Mouse (Mus musculus) liver, embryonic 11.5 days (tissue): ENCODE results near the gene Gm20696. TPM values are rescaled to one million over a fixed set of nuclear protein-coding genes. Genes with fewer than 3 reads are reported as not detected.

Source experiments
- ATAC-seq: fragments of 200-750 bp; cut with Nextera tagmentation; replicated peaks from 2 replicates; pipeline ENCODE4 v1.8.0; 2017; ENCODE audit warnings: moderate number of reproducible peaks, mild to moderate bottlenecking, moderate TSS enrichment, moderate library complexity; ENCODE audit not compliant: low FRiP score
- DNase-seq: peaks from one replicate; pipeline ENCODE4 v3.0.0-alpha.2; 2017; ENCODE audit warnings: low spot score
- H3K27ac ChIP-seq: fragments of 300-500 bp; sonication (generic); 2 replicates; pipeline ENCODE4 v1.5.1; 2014; ENCODE audit warnings: mild to moderate bottlenecking, low read depth, low read length, control low read depth
- H3K27me3 ChIP-seq: fragments of 300-500 bp; sonication (generic); replicated peaks from 2 replicates; pipeline ENCODE4 v1.6.1; 2014; ENCODE audit warnings: low read length, mixed read lengths; ENCODE audit not compliant: control insufficient read depth, insufficient read depth
- H3K36me3 ChIP-seq: fragments of 300-500 bp; sonication (generic); 2 replicates; pipeline ENCODE4 v1.6.1; 2014; ENCODE audit warnings: mild to moderate bottlenecking, low read length, moderate library complexity, mixed read lengths; ENCODE audit not compliant: control insufficient read depth, insufficient read depth
- H3K4me1 ChIP-seq: fragments of 300-500 bp; sonication (generic); replicated peaks from 2 replicates; pipeline ENCODE4 v1.6.1; 2014; ENCODE audit warnings: low read length, mixed read lengths; ENCODE audit not compliant: control insufficient read depth, insufficient read depth
- H3K4me2 ChIP-seq: fragments of 300-500 bp; sonication (generic); 2 replicates; pipeline ENCODE4 v1.6.1; 2014; ENCODE audit warnings: mild to moderate bottlenecking, control low read depth, moderate library complexity
- H3K4me3 ChIP-seq: fragments of 300-500 bp; sonication (generic); 2 replicates; pipeline ENCODE4 v1.5.1; 2014; ENCODE audit warnings: low read depth, low read length, control low read depth
- H3K9ac ChIP-seq: fragments of 300-500 bp; sonication (generic); 2 replicates; pipeline ENCODE4 v1.6.1; 2014; ENCODE audit warnings: low read depth, low read length, control low read depth
- H3K9me3 ChIP-seq: fragments of 300-500 bp; sonication (generic); 2 replicates; pipeline ENCODE4 v1.6.1; 2016; ENCODE audit warnings: low read length, inconsistent platforms, mixed read lengths; ENCODE audit not compliant: control insufficient read depth
- WGBS: fragments of 180-500 bp; shearing (Covaris S2); extraction: QIAGEN DNeasy Blood & Tissue Kit; methylation state at CpG from one replicate; pipeline ENCODE4 v1.1.7; 2014; 5-methylcytosine and 5-hydroxymethylcytosine counted together
- polyA plus RNA-seq: library from polyadenylated mRNA; unstranded; fragments of >200 nt; fragmentation: Nextera tagmentation; extraction: Ambion mirVana; gene quantifications from 2 replicates; pipeline ENCODE4 v1.2.1, GENCODE M21; 2014

The Gm20696 gene
- polyA plus RNA-seq, 1 experiment from 2014 or later: 2.4 TPM

GRCm38 (mm10) chr6:99669481-99670325 is 3.1 kb upstream of the Gm20696 start:
- Histone ChIP-seq H3K4me3 (no peak overlapping the region), H3K4me1 (peaks cover 3% of the 10 kb centered on the region; the same call in 1 of the 2 replicates), H3K9ac (no peak overlapping the region), H3K4me2 (no peak overlapping the region), H3K27ac (no peak overlapping the region), H3K27me3 (peaks cover 21% of the 10 kb centered on the region), H3K36me3 (no peaks in the 10 kb centered on the region), H3K9me3 (no peaks in the 10 kb centered on the region)
- ATAC-seq (no peak), DNase-seq (no peak)
- 50% methylated on average over 5 of the region's 5 CpGs for WGBS

GRCm38 (mm10) chr6:99667290-99667689 is 693 bp upstream of the Gm20696 start:
- Histone ChIP-seq H3K4me3 (no peak overlapping the region; the same call in 1 of the 2 replicates), H3K9me3 (no peaks in the 10 kb centered on the region), H3K27me3 (peaks cover 27% of the 10 kb centered on the region), H3K27ac (no peak overlapping the region), H3K4me1 (peaks cover 3% of the 10 kb centered on the region; the same call in 1 of the 2 replicates), H3K36me3 (no peaks in the 10 kb centered on the region), H3K4me2 (peak overlapping the region; percentile 91), H3K9ac (no peak overlapping the region)
- DNase-seq (no peak), ATAC-seq (no peak)
- WGBS: 37% methylated on average over 8 of the region's 8 CpGs

- ATAC-seq (no peak), DNase-seq (no peak)
- H3K9me3 ChIP-seq: no peaks in the 10 kb centered on the region
- no peaks in the 10 kb centered on the region for H3K36me3 ChIP-seq
- H3K4me1 ChIP-seq: peaks cover 3% of the 10 kb centered on the region; the same call in 1 of the 2 replicates
- H3K27ac ChIP-seq: no peak overlapping the region
- H3K27me3 ChIP-seq: peaks cover 27% of the 10 kb centered on the region
- H3K9ac ChIP-seq: peak overlapping the region; percentile 66
- H3K4me3 ChIP-seq: peak overlapping the region; percentile 67
- H3K4me2 ChIP-seq: peak overlapping the region; percentile 91
- WGBS: 24% methylated on average over 16 of the region's 16 CpGs
These were observed 910 bp downstream of the Gm20696 start for GRCm38 (mm10) chr6:99665457-99666317.

- no peak overlapping the region for H3K27ac ChIP-seq
- H3K4me1 ChIP-seq: peaks cover 3% of the 10 kb centered on the region; the same call in 1 of the 2 replicates
- no peak overlapping the region for H3K4me2 ChIP-seq
- no peaks in the 10 kb centered on the region for H3K9me3 ChIP-seq
- 69% methylated on average over 8 of the region's 8 CpGs for WGBS
- ATAC-seq: no peak
- peaks cover 27% of the 10 kb centered on the region for H3K27me3 ChIP-seq
- H3K36me3 ChIP-seq: no peaks in the 10 kb centered on the region
- H3K4me3 ChIP-seq: no peak overlapping the region
- no peak for DNase-seq
- H3K9ac ChIP-seq: no peak overlapping the region
These were observed 3.4 kb downstream of the Gm20696 start for GRCm38 (mm10) chr6:99663232-99663631.

- Histone ChIP-seq H3K27me3 (peaks cover 9% of the 10 kb centered on the region; the same call in 1 of the 2 replicates), H3K9me3 (no peaks in the 10 kb centered on the region), H3K9ac (no peak overlapping the region), H3K27ac (no peak overlapping the region), H3K4me1 (no peaks in the 10 kb centered on the region; the same call in 1 of the 2 replicates), H3K4me3 (no peak overlapping the region), H3K4me2 (no peak overlapping the region), H3K36me3 (no peaks in the 10 kb centered on the region)
- no peak for ATAC-seq
- WGBS: 34% methylated on average over 3 of the region's 3 CpGs
- no peak for DNase-seq
These were observed 6.2 kb downstream of the Gm20696 start for GRCm38 (mm10) chr6:99660443-99660842.

- no peak overlapping the region for H3K4me3 ChIP-seq
- no peak overlapping the region for H3K27ac ChIP-seq
- H3K27me3 ChIP-seq: no peaks in the 10 kb centered on the region
- no peaks in the 10 kb centered on the region; the same call in 1 of the 2 replicates for H3K4me1 ChIP-seq
- DNase-seq (no peak), ATAC-seq (no peak)
- no peak overlapping the region for H3K4me2 ChIP-seq
- 75% methylated on average over 10 of the region's 10 CpGs for WGBS
- no peaks in the 10 kb centered on the region for H3K9me3 ChIP-seq
- H3K9ac ChIP-seq: no peak overlapping the region
- H3K36me3 ChIP-seq: no peaks in the 10 kb centered on the region
These were observed 8.0 kb downstream of the Gm20696 start for GRCm38 (mm10) chr6:99658586-99658985.

- peak overlapping the region; percentile 1; the same call in 1 of the 2 replicates for H3K4me2 ChIP-seq
- WGBS: 87% methylated on average over 2 of the region's 2 CpGs
- no peak for DNase-seq
These were observed 10.5 kb downstream of the Gm20696 start for GRCm38 (mm10) chr6:99656088-99656487.

GRCm38 (mm10) chr6:99655488-99655887 is 11.1 kb downstream of the Gm20696 start:
- H3K4me2 ChIP-seq: peak overlapping the region; percentile 1; the same call in 1 of the 2 replicates
- ATAC-seq (no peak), DNase-seq (no peak)
- no peaks in the 10 kb centered on the region for H3K36me3 ChIP-seq
- H3K9me3 ChIP-seq: no peaks in the 10 kb centered on the region
- no peak overlapping the region for H3K9ac ChIP-seq
- 29% methylated on average over 7 of the region's 7 CpGs for WGBS
- no peak overlapping the region for H3K4me3 ChIP-seq
- no peak overlapping the region for H3K27ac ChIP-seq
- H3K27me3 ChIP-seq: no peaks in the 10 kb centered on the region
- no peaks in the 10 kb centered on the region; the same call in 1 of the 2 replicates for H3K4me1 ChIP-seq

More at GRCm38 (mm10) chr6:99656088-99656487, 10.5 kb downstream of the Gm20696 start:
- Histone ChIP-seq H3K36me3 (no peaks in the 10 kb centered on the region), H3K4me3 (no peak overlapping the region), H3K27ac (no peak overlapping the region), H3K4me1 (no peaks in the 10 kb centered on the region; the same call in 1 of the 2 replicates), H3K9me3 (no peaks in the 10 kb centered on the region), H3K9ac (no peak overlapping the region), H3K27me3 (no peaks in the 10 kb centered on the region)
- ATAC-seq: no peak
